Mouse (Mus musculus) frontal cortex, postnatal 25 days (tissue): ENCODE results near the gene Rrp12.
"Not testable (repeated sequence)": the region's sequence is repeated elsewhere in the genome, so short reads cannot be mapped to it uniquely, and the experiment has no call there.

ENCODE experiments used
- DNase-seq, 2 experiments: peaks; one replicate each; pipeline ENCODE4 v3.0.0; 2022; ENCODE audit warnings: low spot score in 2 of 2

Rrp12 gene

GRCm38 (mm10) chr19:41847992-41848851 is 47.8 kb downstream of the Rrp12 start, which contains the start of gene Frat2:
Gene Frat2, minus strand, starts transcription at chr19:41848132.
- peak; percentile 74 for DNase-seq

GRCm38 (mm10) chr19:41847614-41847991 is 48.4 kb downstream of the Rrp12 start:
- not testable (repeated sequence) for DNase-seq

- peak in 1 of 2 experiments; percentile 16 for DNase-seq
These were observed 48.8 kb downstream of the Rrp12 start for GRCm38 (mm10) chr19:41847091-41847581.

GRCm38 (mm10) chr19:41846366-41847090 is 49.4 kb downstream of the Rrp12 start:
- peak in 1 of 2 experiments; percentile 14 for DNase-seq

- no peak for DNase-seq
These were observed 51.6 kb downstream of the Rrp12 start for GRCm38 (mm10) chr19:41844345-41844744.

GRCm38 (mm10) chr19:41842706-41843105 is 53.3 kb downstream of the Rrp12 start:
- no peak for DNase-seq

GRCm38 (mm10) chr19:41842196-41842595 is 53.8 kb downstream of the Rrp12 start:
- no peak for DNase-seq

- no peak for DNase-seq
These were observed 54.7 kb downstream of the Rrp12 start for GRCm38 (mm10) chr19:41841105-41841750.

GRCm38 (mm10) chr19:41839685-41840084 is 56.3 kb downstream of the Rrp12 start:
- no peak for DNase-seq

GRCm38 (mm10) chr19:41838808-41839207 is 57.2 kb downstream of the Rrp12 start:
- DNase-seq, result no peak

- DNase-seq, result no peak
These were observed 58.1 kb downstream of the Rrp12 start for GRCm38 (mm10) chr19:41837917-41838261.

GRCm38 (mm10) chr19:41837194-41837916 is 58.6 kb downstream of the Rrp12 start:
- DNase-seq, result no peak

- no peak for DNase-seq
These were observed 59.3 kb downstream of the Rrp12 start for GRCm38 (mm10) chr19:41836719-41837118.

- no peak for DNase-seq
These were observed 60.2 kb downstream of the Rrp12 start for GRCm38 (mm10) chr19:41835816-41836215.

GRCm38 (mm10) chr19:41835407-41835806 is 60.6 kb downstream of the Rrp12 start:
- no peak for DNase-seq

GRCm38 (mm10) chr19:41832501-41833201 is 63.3 kb downstream of the Rrp12 start:
- no peak for DNase-seq

- no peak for DNase-seq
These were observed 64.1 kb downstream of the Rrp12 start for GRCm38 (mm10) chr19:41831718-41832391.

GRCm38 (mm10) chr19:41831101-41831570 is 64.8 kb downstream of the Rrp12 start:
- DNase-seq, result peak in 1 of 2 experiments; percentile 13

- DNase-seq, result peak in 1 of 2 experiments; percentile 42
These were observed 65.6 kb downstream of the Rrp12 start for GRCm38 (mm10) chr19:41830106-41831031.
